Mouse (Mus musculus): Measurements from ENCODE around the gene Frmpd3.
"Not testable (repeated sequence)": the region's sequence is repeated elsewhere in the genome, so short reads cannot be mapped to it uniquely, and the experiment has no call there.

Gene Frmpd3

DNA sequence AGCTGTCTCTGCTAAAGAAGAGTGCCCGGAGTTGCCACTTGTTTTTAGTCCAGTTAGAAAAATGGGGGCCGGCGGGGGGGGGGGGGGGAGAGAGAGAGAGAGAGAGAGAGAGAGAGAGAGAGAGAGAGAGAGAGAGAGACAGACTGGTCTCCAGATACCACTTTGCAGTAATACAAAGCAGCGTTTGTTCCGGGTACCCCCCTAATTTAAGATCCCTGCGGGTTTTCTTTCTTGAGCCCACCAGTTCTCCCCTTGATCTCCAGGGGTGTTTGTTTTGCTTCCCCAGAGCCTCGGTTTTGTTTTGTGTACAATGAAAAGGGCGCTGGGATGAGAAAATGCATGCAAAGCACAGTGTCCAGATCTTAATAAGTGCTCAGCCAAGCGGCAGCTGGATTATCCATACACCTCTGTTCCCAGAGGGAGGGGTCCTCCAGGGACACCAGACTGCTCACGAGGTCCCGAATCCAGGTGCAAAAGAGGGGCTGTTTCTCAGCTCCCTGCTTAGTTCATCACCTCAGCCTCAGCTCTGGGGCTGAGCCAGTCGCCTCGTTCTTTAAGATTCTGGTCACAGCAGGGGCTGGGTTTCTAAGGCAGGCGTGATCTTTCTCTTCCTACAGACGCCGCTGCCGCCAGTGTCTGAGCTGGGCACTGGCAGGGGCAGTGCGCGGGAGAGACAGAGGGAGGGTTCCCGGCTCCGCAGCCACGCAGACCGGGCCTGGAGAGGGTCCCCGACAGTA, at the start of gene Frmpd3:
Gene Frmpd3 (plus strand): TSS at position 608 of the 737 bp plus-strand sequence.
- DNase-seq (ENCODE audit: low read depth): no peak

- no peak for DNase-seq (ENCODE audit: low read depth)
Observed at GRCm38 (mm10) chrX:140303731-140304130, 38.3 kb upstream of the Frmpd3 start.

- DNase-seq (ENCODE audit: low read depth): no peak
Observed at GRCm38 (mm10) chrX:140305652-140306051, 36.4 kb upstream of the Frmpd3 start.

- DNase-seq (ENCODE audit: low read depth): no peak
Observed at GRCm38 (mm10) chrX:140317931-140318330, 24.1 kb upstream of the Frmpd3 start.

DNA sequence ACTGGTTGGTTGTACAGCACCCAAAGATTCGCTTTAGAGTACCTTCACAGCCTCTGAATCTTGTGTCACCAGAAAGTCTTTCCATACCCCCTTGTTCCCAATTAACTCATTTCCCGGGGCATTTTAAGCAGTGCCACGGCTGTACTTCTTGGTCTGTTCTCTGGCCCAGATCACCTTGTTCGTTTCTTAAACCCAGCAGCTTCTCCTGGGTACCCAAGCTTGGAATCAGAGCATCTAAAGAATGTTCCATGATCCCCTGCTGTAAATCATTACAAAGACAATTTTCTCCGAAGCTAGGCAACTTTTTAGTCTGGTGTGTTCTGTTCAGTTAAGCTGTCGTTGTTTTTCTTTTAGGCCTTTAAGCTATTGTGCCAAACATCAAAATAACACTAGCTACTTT, 22.9 kb upstream of the Frmpd3 start:
- no peak for DNase-seq (ENCODE audit: low read depth)

- DNase-seq (ENCODE audit: low read depth): not testable (repeated sequence)
Observed at GRCm38 (mm10) chrX:140320671-140321070, 21.4 kb upstream of the Frmpd3 start.

DNA sequence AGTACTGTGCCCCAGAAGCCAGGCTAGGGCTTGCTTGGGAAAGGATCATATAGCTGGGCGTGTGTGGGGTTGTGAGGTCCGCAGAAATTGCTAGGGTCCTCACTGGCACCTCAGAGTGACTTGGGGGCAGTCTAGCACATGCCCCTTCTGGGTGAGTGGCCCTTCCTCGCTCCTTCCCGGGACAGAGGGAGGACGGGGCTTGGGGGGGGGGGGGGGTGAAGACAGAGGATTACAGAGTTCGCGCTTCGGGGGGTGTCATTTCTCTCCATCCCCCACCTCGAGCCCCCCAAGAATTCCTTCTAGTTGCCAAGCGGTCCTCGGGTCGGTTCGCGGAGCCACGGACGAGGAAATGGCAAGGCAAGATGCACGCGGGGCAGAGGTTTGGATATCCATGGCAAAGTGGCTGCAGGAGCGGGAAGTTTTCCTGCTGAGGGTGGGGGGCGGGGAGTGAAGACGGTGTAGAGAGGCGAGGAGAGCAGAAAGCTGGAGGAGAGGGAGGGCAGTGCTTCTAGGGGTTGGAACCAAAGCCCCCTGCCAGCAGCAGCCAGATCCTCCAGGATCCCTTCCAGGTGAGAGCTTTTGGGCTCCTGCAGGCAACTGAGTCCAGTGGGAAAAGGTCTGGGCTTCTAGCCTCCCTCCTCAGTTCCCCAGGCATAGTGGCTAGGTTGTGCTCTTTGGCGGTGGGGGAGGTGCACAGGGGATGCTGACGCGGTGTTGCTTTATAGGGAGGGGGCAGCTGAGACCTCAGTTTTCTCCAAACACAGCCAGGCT, 515 bp downstream of the Frmpd3 start:
- DNase-seq (ENCODE audit: low read depth): no peak

- DNase-seq (ENCODE audit: low read depth): no peak
Observed at GRCm38 (mm10) chrX:140375628-140376027, 33.6 kb downstream of the Frmpd3 start.

GRCm38 (mm10) chrX:140399986-140400385, 57.9 kb downstream of the Frmpd3 start:
- no peak for DNase-seq (ENCODE audit: low read depth)

DNA sequence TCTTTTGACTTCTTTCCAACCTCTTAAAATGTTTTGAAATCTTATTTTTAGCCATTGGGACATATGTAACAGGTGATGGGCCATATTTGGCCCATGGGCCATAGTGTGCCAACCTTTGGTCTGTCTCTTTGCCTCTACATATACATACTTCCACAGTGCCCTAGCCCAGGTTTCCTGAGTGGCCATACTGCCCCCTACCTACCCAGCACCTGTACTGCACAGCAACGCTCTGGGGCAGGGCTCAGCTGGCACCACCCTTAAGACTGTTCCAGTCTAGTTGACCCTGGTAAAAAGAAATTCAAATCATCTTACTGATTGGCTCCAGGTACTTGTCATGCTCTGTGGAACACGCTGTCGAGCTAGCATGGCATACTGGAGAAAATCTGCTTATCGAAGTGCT, 60.8 kb downstream of the Frmpd3 start:
- no peak for DNase-seq (ENCODE audit: low read depth)

- no peak for DNase-seq (ENCODE audit: low read depth)
Observed at GRCm38 (mm10) chrX:140406079-140406478, 64.0 kb downstream of the Frmpd3 start.

DNA sequence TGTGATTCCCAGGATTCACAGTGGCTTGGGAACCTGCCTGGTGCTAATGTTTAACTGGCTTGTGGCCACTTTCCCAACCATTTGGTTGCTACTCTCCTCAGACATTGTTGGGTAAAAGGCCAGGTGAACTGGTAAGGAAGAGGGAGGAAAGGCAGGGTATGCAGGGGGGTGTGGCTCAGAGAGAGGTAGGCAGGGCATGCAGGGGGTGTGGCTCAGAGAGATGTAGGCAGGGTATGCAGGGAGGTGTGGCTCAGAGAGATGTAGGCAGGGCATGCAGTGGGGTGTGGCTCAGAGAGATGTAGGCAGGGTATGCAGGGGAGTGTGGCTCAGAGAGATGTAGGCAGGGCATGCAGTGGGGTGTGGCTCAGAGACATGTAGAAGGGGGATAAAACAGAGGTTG, 64.4 kb downstream of the Frmpd3 start:
- no peak for DNase-seq (ENCODE audit: low read depth)

DNA sequence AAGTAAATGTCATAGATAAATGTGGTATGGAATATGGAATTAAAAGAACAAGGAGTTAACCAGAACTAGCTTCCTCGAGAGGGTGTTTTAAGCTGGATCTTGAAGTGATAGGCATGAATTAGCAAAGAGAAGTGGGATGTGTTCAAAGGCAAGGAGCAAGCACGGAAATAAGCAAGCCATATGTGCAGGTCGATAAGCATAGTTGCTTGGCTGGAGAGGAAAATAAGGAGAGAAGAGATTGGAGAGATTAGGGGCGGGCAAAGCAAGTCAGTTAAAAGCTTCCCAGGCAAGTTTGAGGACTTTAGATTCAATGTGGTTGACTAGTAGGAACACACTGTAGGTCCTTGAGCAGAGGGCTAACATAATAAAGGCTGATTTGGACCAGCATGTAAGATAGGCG, 65.5 kb downstream of the Frmpd3 start:
- DNase-seq (ENCODE audit: low read depth): no peak

GRCm38 (mm10) chrX:140418467-140418866, 76.4 kb downstream of the Frmpd3 start:
- DNase-seq (ENCODE audit: low read depth): no peak

DNA sequence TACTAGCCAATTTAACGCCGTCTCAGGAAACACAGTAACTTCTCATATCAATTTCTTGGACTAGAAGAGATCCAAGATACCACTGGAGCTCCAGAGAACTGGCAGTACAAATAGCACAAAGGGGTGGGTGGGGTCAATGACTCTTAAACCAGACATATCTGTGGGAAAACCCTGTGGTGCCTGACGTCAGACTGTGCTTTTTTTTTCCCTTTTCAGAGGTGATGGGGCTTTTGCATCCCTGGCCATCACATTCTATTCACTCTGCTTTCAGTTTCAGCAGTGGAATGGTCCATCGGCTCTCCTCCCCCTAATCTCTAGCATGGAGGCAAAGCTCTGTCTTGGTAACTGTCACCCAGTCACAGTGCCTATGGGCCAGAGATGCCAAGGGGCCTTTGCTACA, 85.1 kb downstream of the Frmpd3 start:
- no peak for DNase-seq (ENCODE audit: low read depth)

DNA sequence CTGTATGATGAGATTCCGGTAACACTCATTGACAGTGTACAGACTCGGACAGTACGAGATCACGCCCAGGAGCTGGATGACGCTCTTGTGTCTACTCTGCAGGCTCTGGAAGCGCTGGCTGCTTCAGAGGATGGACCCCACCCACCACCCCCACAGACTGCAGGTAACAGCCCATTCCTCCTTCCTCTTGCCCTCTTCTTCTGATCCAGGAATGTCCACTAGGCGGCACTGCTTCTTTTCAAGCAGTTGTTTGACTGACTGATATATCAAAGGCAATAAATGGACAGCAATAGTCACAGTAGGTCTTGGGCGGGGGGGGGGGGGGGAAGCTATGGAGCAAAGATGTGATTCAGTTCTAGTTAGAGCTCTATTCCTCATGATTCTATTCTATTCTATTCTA, 86.2 kb downstream of the Frmpd3 start:
- peak; percentile 44 for DNase-seq (ENCODE audit: low read depth)

DNA sequence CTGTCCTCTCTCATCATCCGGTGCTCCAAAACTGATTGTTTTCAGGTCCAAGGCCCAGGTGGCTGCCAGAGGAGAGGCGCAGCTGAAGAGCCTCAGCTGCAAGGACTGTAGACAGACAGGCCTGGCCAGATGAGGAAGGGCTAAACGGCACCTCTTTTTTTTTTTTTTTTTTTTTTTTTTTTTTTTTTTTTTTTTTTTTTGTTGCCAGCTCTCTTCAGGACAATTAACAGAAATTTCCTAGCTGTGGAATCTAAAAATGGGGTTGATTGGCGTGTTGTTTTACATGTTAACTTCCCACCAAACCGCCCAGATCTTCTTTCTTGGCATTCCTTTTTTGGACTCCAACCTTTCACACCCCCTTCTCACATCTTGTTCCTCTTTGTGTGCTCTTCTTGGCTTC, 87.9 kb downstream of the Frmpd3 start:
- no peak for DNase-seq (ENCODE audit: low read depth)

- no peak for DNase-seq (ENCODE audit: low read depth)
Observed at GRCm38 (mm10) chrX:140430506-140430905, 88.4 kb downstream of the Frmpd3 start.

DNA sequence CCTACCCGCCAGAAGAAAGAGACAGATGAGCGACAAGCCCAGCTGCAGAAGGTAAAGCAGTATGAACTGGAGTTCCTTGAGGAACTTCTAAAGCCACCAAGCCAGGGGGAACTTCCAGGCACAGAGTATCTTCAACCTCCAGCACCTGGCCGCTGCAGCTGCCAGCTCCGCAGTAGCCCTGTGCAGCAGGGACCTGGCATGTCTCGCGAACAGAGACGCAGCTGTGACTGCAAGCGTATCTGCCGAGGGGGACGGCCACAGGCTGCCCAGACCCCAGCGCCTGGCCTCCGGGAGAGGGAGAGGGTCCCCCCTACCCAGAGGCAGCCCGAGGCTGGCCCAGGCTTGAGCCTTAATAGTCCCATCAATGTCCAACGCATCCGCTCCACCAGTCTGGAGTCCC, 89.9 kb downstream of the Frmpd3 start:
- DNase-seq (ENCODE audit: low read depth): no peak

DNA sequence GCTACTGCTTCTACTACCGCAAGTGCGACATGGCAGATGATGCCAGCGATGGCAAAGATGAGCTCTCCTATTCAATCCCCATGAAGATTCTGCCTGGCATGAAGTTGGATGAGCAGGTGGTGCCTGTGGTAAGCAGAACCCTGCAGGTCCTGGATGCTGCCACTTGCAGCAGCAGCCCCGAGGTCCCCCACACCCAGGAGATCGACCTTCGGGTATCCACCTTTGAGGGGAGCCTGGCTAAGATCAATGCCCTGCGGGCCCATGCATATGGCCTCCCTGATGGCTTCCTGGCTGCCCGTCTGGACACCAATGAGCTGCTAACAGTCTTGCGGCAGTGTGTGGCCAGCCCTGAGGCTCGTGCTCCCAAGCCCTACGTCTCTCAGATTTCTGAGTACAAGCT, 90.7 kb downstream of the Frmpd3 start:
- no peak for DNase-seq (ENCODE audit: low read depth)

GRCm38 (mm10) chrX:140437906-140438305, 95.8 kb downstream of the Frmpd3 start:
- DNase-seq (ENCODE audit: low read depth): no peak

- DNase-seq (ENCODE audit: low read depth): no peak
Observed at GRCm38 (mm10) chrX:140445551-140445950, 103.5 kb downstream of the Frmpd3 start.

DNA sequence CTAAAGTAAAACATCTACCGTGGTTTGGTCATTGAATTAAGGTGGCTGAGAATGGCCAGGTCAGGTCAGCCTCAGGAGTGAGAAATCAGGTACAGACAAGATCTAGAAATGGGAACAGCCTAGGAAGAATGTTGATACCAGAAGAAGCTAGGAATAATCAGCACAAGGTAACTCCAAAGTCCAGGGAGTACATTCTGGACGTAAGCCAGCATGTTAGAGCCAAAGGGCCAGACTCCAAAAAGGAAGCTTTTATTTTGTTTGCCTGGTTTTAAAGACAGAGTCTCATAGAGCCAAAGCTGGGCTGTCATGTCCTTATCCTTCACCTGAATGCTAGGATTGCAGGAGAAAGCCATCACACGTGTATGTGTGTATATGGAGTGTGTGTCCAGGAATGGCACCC, 108.0 kb downstream of the Frmpd3 start:
- no peak for DNase-seq (ENCODE audit: low read depth)

Measured in induced T-regulatory cell, adult 2 months (primary cell).